Mouse (Mus musculus): ENCODE measurements around the gene Tsga10ip. TPM values are rescaled to one million over a fixed set of nuclear protein-coding genes. Genes with fewer than 3 reads are reported as not detected.

Gene Tsga10ip
- 2.6 TPM in 1 of 2 replicates, not detected in the other for polyA plus RNA-seq (2012; ENCODE audit: insufficient read depth, low replicate concordance)

GRCm38 (mm10) chr19:5402293-5402692, at the start of gene Tsga10ip:
Gene Tsga10ip, minus strand, starts transcription at chr19:5402526.
- Histone ChIP-seq H3K36me3 (replicated peaks; ENCODE audit: low read length) (no peaks in the 10 kb centered on the region), H3K9me3 (no peaks in the 10 kb centered on the region), H3K27me3 (replicated peaks) (peaks cover 1% of the 10 kb centered on the region), H3K4me1 (peaks cover 18% of the 10 kb centered on the region), H3K4me3 (replicated peaks) (no peak within 1 kb of the TSS)
- TF ChIP-seq FLI1 (IDR thresholded peaks at IDR 0.05; ENCODE audit: low read length) (no peak), GATA1 (IDR thresholded peaks at IDR 0.05; ENCODE audit: borderline replicate concordance, low read length) (no peak)

- H3K9me3 ChIP-seq = no peaks in the 10 kb centered on the region
- peaks cover 20% of the 10 kb centered on the region for H3K36me3 ChIP-seq (replicated peaks; ENCODE audit: low read length)
- H3K4me3 ChIP-seq (replicated peaks) = no peak overlapping the region
- H3K27me3 ChIP-seq (replicated peaks) = peaks cover 44% of the 10 kb centered on the region
- H3K4me1 ChIP-seq = peaks cover 64% of the 10 kb centered on the region
- TF ChIP-seq GATA1 (IDR thresholded peaks at IDR 0.05; ENCODE audit: borderline replicate concordance, low read length) = no peak
- TF ChIP-seq FLI1 (IDR thresholded peaks at IDR 0.05; ENCODE audit: low read length) = no peak
Measured at GRCm38 (mm10) chr19:5451766-5452165, 49.4 kb upstream of the Tsga10ip start.

GRCm38 (mm10) chr19:5449673-5450072, 47.3 kb upstream of the Tsga10ip start:
- Histone ChIP-seq H3K4me1 (peaks cover 50% of the 10 kb centered on the region), H3K36me3 (replicated peaks; ENCODE audit: low read length) (peaks cover 11% of the 10 kb centered on the region), H3K4me3 (replicated peaks) (no peak overlapping the region), H3K9me3 (no peaks in the 10 kb centered on the region), H3K27me3 (replicated peaks) (peaks cover 64% of the 10 kb centered on the region)
- TF ChIP-seq FLI1 (IDR thresholded peaks at IDR 0.05; ENCODE audit: low read length) (no peak), GATA1 (IDR thresholded peaks at IDR 0.05; ENCODE audit: borderline replicate concordance, low read length) (no peak)

GRCm38 (mm10) chr19:5448354-5449150, 46.2 kb upstream of the Tsga10ip start:
- peaks cover 72% of the 10 kb centered on the region for H3K27me3 ChIP-seq (replicated peaks)
- H3K4me3 ChIP-seq (replicated peaks) = peak overlapping the region; percentile 93
- no peaks in the 10 kb centered on the region for H3K9me3 ChIP-seq
- no peaks in the 10 kb centered on the region for H3K36me3 ChIP-seq (replicated peaks; ENCODE audit: low read length)
- TF ChIP-seq GATA1 (IDR thresholded peaks at IDR 0.05; ENCODE audit: borderline replicate concordance, low read length) = no peak
- TF ChIP-seq FLI1 (IDR thresholded peaks at IDR 0.05; ENCODE audit: low read length) = no peak
- H3K4me1 ChIP-seq = peaks cover 51% of the 10 kb centered on the region

- Histone ChIP-seq H3K27me3 (replicated peaks) (peaks cover 72% of the 10 kb centered on the region), H3K9me3 (no peaks in the 10 kb centered on the region), H3K4me1 (peaks cover 51% of the 10 kb centered on the region), H3K4me3 (replicated peaks) (peak within 1 kb of the TSS; percentile 93), H3K36me3 (replicated peaks; ENCODE audit: low read length) (no peaks in the 10 kb centered on the region)
- TF ChIP-seq FLI1 (IDR thresholded peaks at IDR 0.05; ENCODE audit: low read length) = no peak
- TF ChIP-seq GATA1 (IDR thresholded peaks at IDR 0.05; ENCODE audit: borderline replicate concordance, low read length) = no peak
Measured at GRCm38 (mm10) chr19:5447515-5448353, 45.4 kb upstream of the Tsga10ip start, which contains the start of gene Fosl1. Gene Fosl1, plus strand, starts transcription at chr19:5447547.

GRCm38 (mm10) chr19:5445747-5446146, 43.4 kb upstream of the Tsga10ip start:
- H3K36me3 ChIP-seq (replicated peaks; ENCODE audit: low read length) = no peaks in the 10 kb centered on the region
- H3K27me3 ChIP-seq (replicated peaks) = peaks cover 66% of the 10 kb centered on the region
- H3K9me3 ChIP-seq = no peaks in the 10 kb centered on the region
- H3K4me3 ChIP-seq (replicated peaks) = no peak overlapping the region
- H3K4me1 ChIP-seq = peaks cover 46% of the 10 kb centered on the region
- TF ChIP-seq FLI1 (IDR thresholded peaks at IDR 0.05; ENCODE audit: low read length) (no peak), GATA1 (IDR thresholded peaks at IDR 0.05; ENCODE audit: borderline replicate concordance, low read length) (no peak)

GRCm38 (mm10) chr19:5444954-5445353, 42.6 kb upstream of the Tsga10ip start:
- Histone ChIP-seq H3K4me1 (peaks cover 40% of the 10 kb centered on the region), H3K4me3 (replicated peaks) (no peak overlapping the region), H3K27me3 (replicated peaks) (peaks cover 63% of the 10 kb centered on the region), H3K36me3 (replicated peaks; ENCODE audit: low read length) (no peaks in the 10 kb centered on the region), H3K9me3 (peaks cover 7% of the 10 kb centered on the region)
- TF ChIP-seq GATA1 (IDR thresholded peaks at IDR 0.05; ENCODE audit: borderline replicate concordance, low read length) = no peak
- no peak for TF ChIP-seq FLI1 (IDR thresholded peaks at IDR 0.05; ENCODE audit: low read length)

- Histone ChIP-seq H3K27me3 (replicated peaks) (peaks cover 58% of the 10 kb centered on the region), H3K4me1 (peaks cover 35% of the 10 kb centered on the region), H3K9me3 (peaks cover 11% of the 10 kb centered on the region), H3K36me3 (replicated peaks; ENCODE audit: low read length) (no peaks in the 10 kb centered on the region), H3K4me3 (replicated peaks) (no peak overlapping the region)
- TF ChIP-seq GATA1 (IDR thresholded peaks at IDR 0.05; ENCODE audit: borderline replicate concordance, low read length) = no peak
- TF ChIP-seq FLI1 (IDR thresholded peaks at IDR 0.05; ENCODE audit: low read length) = no peak
Measured at GRCm38 (mm10) chr19:5444371-5444908, 42.1 kb upstream of the Tsga10ip start.

- H3K27me3 ChIP-seq (replicated peaks) = peaks cover 18% of the 10 kb centered on the region
- peak overlapping the region; percentile 91 for H3K4me3 ChIP-seq (replicated peaks)
- H3K9me3 ChIP-seq = no peaks in the 10 kb centered on the region
- no peaks in the 10 kb centered on the region for H3K36me3 ChIP-seq (replicated peaks; ENCODE audit: low read length)
- TF ChIP-seq FLI1 (IDR thresholded peaks at IDR 0.05; ENCODE audit: low read length) (no peak), GATA1 (IDR thresholded peaks at IDR 0.05; ENCODE audit: borderline replicate concordance, low read length) (no peak)
- H3K4me1 ChIP-seq = peaks cover 66% of the 10 kb centered on the region
Measured at GRCm38 (mm10) chr19:5433951-5434350, 31.6 kb upstream of the Tsga10ip start.
